Mouse (Mus musculus): ENCODE measurements around the gene P4ha3. TPM values are rescaled to one million over a fixed set of nuclear protein-coding genes. Genes with fewer than 3 reads are reported as not detected.

Gene P4ha3
- polyA plus RNA-seq, 2 experiments: 28.1 to 48.7 TPM

- no peak for ATAC-seq (ENCODE audit: low FRiP score, low read depth)
- Histone ChIP-seq H3K4me3 (replicated peaks; ENCODE audit: low read length) (no peak overlapping the region), H3K4me1 (ENCODE audit: control insufficient read depth, insufficient read depth, low read length) (no peaks in the 10 kb centered on the region; the same call in none of the 2 replicates), H3K27ac (replicated peaks; ENCODE audit: low read depth, low read length) (no peak overlapping the region), H3K36me3 (ENCODE audit: control insufficient read depth, insufficient read depth, low read length) (no peaks in the 10 kb centered on the region), H3K4me2 (replicated peaks; ENCODE audit: low read depth, low read length, severe bottlenecking) (no peak overlapping the region), H3K9ac (ENCODE audit: low read depth, low read length, severe bottlenecking) (no peak overlapping the region), H3K27me3 (ENCODE audit: control insufficient read depth, insufficient read depth, low read length) (no peaks in the 10 kb centered on the region), H3K9me3 (ENCODE audit: control insufficient read depth, low read length) (no peaks in the 10 kb centered on the region)
- no peak for TF ChIP-seq POLR2A (IDR thresholded peaks at IDR 0.05; ENCODE audit: borderline replicate concordance, extremely low read depth, insufficient read depth, insufficient read length)
- WGBS: 3% methylated on average over 1 of the region's 1 CpGs
- peak; percentile 84 for DNase-seq (ENCODE audit: low spot score)
Measured at GRCm38 (mm10) chr7:100279803-100280202, 5.5 kb upstream of the P4ha3 start.

GRCm38 (mm10) chr7:100281596-100281995, 3.7 kb upstream of the P4ha3 start:
- no peak overlapping the region for H3K9ac ChIP-seq (ENCODE audit: low read depth, low read length, severe bottlenecking)
- no peak for DNase-seq (ENCODE audit: low spot score)
- no peaks in the 10 kb centered on the region for H3K9me3 ChIP-seq (ENCODE audit: control insufficient read depth, low read length)
- ATAC-seq (ENCODE audit: low FRiP score, low read depth): no peak
- no peaks in the 10 kb centered on the region for H3K36me3 ChIP-seq (ENCODE audit: control insufficient read depth, insufficient read depth, low read length)
- no peak overlapping the region for H3K27ac ChIP-seq (replicated peaks; ENCODE audit: low read depth, low read length)
- 57% methylated on average over 3 of the region's 3 CpGs for WGBS
- no peak overlapping the region for H3K4me3 ChIP-seq (replicated peaks; ENCODE audit: low read length)
- no peaks in the 10 kb centered on the region for H3K27me3 ChIP-seq (ENCODE audit: control insufficient read depth, insufficient read depth, low read length)
- TF ChIP-seq POLR2A (IDR thresholded peaks at IDR 0.05; ENCODE audit: borderline replicate concordance, extremely low read depth, insufficient read depth, insufficient read length): no peak
- peaks cover 10% of the 10 kb centered on the region for H3K4me1 ChIP-seq (ENCODE audit: control insufficient read depth, insufficient read depth, low read length)
- H3K4me2 ChIP-seq (replicated peaks; ENCODE audit: low read depth, low read length, severe bottlenecking): no peak overlapping the region

GRCm38 (mm10) chr7:100283298-100283697, 2.0 kb upstream of the P4ha3 start:
- Histone ChIP-seq H3K4me2 (replicated peaks; ENCODE audit: low read depth, low read length, severe bottlenecking) (no peak overlapping the region), H3K9me3 (ENCODE audit: control insufficient read depth, low read length) (no peaks in the 10 kb centered on the region), H3K36me3 (ENCODE audit: control insufficient read depth, insufficient read depth, low read length) (no peaks in the 10 kb centered on the region), H3K27me3 (ENCODE audit: control insufficient read depth, insufficient read depth, low read length) (no peaks in the 10 kb centered on the region), H3K27ac (replicated peaks; ENCODE audit: low read depth, low read length) (no peak overlapping the region), H3K4me3 (replicated peaks; ENCODE audit: low read length) (no peak overlapping the region), H3K9ac (ENCODE audit: low read depth, low read length, severe bottlenecking) (no peak overlapping the region), H3K4me1 (ENCODE audit: control insufficient read depth, insufficient read depth, low read length) (peaks cover 25% of the 10 kb centered on the region)
- peak; percentile 5 for DNase-seq (ENCODE audit: low spot score)
- 14% methylated on average over 3 of the region's 3 CpGs for WGBS
- no peak for TF ChIP-seq POLR2A (IDR thresholded peaks at IDR 0.05; ENCODE audit: borderline replicate concordance, extremely low read depth, insufficient read depth, insufficient read length)
- ATAC-seq (ENCODE audit: low FRiP score, low read depth): no peak

- peaks cover 3% of the 10 kb centered on the region; the same call in 1 of the 2 replicates for H3K36me3 ChIP-seq (ENCODE audit: control insufficient read depth, insufficient read depth, low read length)
- no peaks in the 10 kb centered on the region for H3K27me3 ChIP-seq (ENCODE audit: control insufficient read depth, insufficient read depth, low read length)
- WGBS: 5% methylated on average over 7 of the region's 7 CpGs
- DNase-seq (ENCODE audit: low spot score) (peak; percentile 98), ATAC-seq (ENCODE audit: low FRiP score, low read depth) (peak; percentile 89)
- H3K9ac ChIP-seq (ENCODE audit: low read depth, low read length, severe bottlenecking): peak overlapping the region; percentile 38
- peaks cover 38% of the 10 kb centered on the region for H3K4me1 ChIP-seq (ENCODE audit: control insufficient read depth, insufficient read depth, low read length)
- H3K27ac ChIP-seq (replicated peaks; ENCODE audit: low read depth, low read length): peak overlapping the region; percentile 99
- peak overlapping the region; percentile 54 for H3K4me2 ChIP-seq (replicated peaks; ENCODE audit: low read depth, low read length, severe bottlenecking)
- no peak for TF ChIP-seq POLR2A (IDR thresholded peaks at IDR 0.05; ENCODE audit: borderline replicate concordance, extremely low read depth, insufficient read depth, insufficient read length)
- peak overlapping the region; percentile 19 for H3K4me3 ChIP-seq (replicated peaks; ENCODE audit: low read length)
- H3K9me3 ChIP-seq (ENCODE audit: control insufficient read depth, low read length): 0 out of 2 replicates have a peak, but pooled peaks cover 7% of the 10 kb centered on the region
Measured at GRCm38 (mm10) chr7:100287748-100288578, 2.6 kb downstream of the P4ha3 start.

GRCm38 (mm10) chr7:100288622-100289021, 3.3 kb downstream of the P4ha3 start:
- ATAC-seq (ENCODE audit: low FRiP score, low read depth): peak; percentile 89
- Histone ChIP-seq H3K36me3 (ENCODE audit: control insufficient read depth, insufficient read depth, low read length) (peaks cover 7% of the 10 kb centered on the region), H3K4me3 (replicated peaks; ENCODE audit: low read length) (peak overlapping the region; percentile 19), H3K9me3 (ENCODE audit: control insufficient read depth, low read length) (0 out of 2 replicates have a peak, but pooled peaks cover 7% of the 10 kb centered on the region), H3K4me2 (replicated peaks; ENCODE audit: low read depth, low read length, severe bottlenecking) (peak overlapping the region; percentile 54), H3K27me3 (ENCODE audit: control insufficient read depth, insufficient read depth, low read length) (no peaks in the 10 kb centered on the region), H3K27ac (replicated peaks; ENCODE audit: low read depth, low read length) (peak overlapping the region; percentile 99), H3K9ac (ENCODE audit: low read depth, low read length, severe bottlenecking) (peak overlapping the region; percentile 38), H3K4me1 (ENCODE audit: control insufficient read depth, insufficient read depth, low read length) (peaks cover 38% of the 10 kb centered on the region)
- DNase-seq (ENCODE audit: low spot score): peak; percentile 92
- WGBS: 6% methylated on average over 11 of the region's 11 CpGs
- TF ChIP-seq POLR2A (IDR thresholded peaks at IDR 0.05; ENCODE audit: borderline replicate concordance, extremely low read depth, insufficient read depth, insufficient read length): no peak
